Mouse (Mus musculus) fat pad, adult 2 months (tissue): ENCODE measurements around the gene Olfr472.
"Not testable (repeated sequence)": the region's sequence is repeated elsewhere in the genome, so short reads cannot be mapped to it uniquely, and the experiment has no call there.

Experiments
- DNase-seq: peaks from one replicate; pipeline ENCODE4 v3.0.0-alpha.2; 2011; ENCODE audit warnings: low read depth, low spot score; ENCODE audit errors: extremely low read depth

Gene Olfr472

DNA sequence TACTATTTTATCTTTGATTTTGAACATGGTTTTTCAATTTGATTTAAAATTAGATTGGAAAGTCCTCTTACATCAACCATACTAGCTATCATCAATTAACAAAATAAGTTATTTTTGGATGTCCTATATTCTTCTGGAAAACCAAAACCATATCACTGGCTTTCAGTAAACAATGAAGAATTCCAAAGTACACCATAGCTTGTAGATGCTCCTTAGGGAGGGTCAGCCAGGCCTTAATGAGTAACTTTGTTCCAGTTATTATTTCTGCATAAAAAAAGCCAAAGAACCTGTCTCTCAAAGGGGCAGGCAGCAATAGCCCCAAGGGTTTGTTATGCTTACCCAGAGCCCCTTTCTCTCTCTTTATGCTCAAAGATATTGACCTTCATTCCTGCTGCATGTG lies at the start of gene Olfr472:
TSS of gene Olfr472 (plus strand) at position 301 of the 400 bp plus-strand sequence.
- no peak for DNase-seq

DNA sequence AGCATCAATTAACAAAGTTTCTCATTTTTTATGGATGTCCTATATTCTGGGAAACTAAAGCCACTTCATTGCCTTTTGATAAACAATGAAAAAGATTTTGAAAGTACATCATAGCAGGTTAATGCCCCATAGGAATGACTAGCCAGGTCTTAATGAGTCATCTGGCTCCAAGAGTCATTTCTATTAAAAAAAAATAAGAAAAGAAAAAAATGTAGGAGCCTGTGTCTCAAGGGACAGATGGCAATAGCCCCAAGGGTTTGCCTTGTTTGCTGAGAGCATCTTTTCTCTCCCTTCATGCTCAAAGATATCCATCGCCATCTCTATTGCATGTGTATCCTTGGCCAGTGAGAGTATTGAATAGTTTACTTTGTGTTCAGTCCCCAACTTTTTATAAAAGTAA lies 32.4 kb downstream of the Olfr472 start, which contains the start of gene Olfr473:
TSS of gene Olfr473 (plus strand) at position 301 of the 400 bp plus-strand sequence.
- DNase-seq, result no peak

DNA sequence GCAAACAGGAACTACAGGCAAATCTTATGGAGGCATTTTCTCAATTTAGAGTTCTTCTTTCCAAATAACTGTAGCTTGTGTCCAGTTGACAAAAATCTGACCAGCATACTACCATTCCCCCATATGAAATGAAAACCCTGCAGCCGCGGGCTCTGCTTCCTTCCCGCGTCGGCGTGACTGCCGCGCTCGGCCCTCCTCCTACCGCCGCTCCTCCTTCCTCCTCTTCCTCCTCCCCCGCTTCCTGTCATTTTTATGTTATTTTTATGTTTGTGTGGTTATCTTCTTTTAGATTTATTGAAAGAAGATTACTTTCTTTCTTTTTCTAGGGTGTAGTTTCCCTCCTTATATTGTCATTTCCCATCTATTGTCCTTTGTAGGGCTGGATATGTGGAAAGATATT lies 54.8 kb downstream of the Olfr472 start:
- DNase-seq, result not testable (repeated sequence)

DNA sequence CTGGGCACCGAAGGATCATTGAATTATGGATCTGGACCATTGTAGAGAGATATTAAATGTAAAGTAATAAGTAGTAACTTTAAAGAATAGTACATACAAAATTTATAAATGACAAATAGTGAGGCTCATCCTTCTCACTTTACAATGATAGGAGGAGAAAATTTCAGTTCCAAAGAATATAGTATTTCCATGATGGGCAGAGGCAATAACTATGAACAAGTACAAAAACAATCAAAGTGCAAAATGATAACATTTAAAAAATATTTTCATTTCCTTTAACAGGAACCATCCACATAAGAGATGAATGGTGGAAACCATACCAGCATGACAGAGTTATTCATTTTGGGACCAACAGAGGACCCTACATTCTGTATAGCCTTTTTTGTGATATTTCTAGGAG lies 56.6 kb downstream of the Olfr472 start, which contains the start of gene Olfr474:
TSS of gene Olfr474 (plus strand) at position 301 of the 400 bp plus-strand sequence.
- DNase-seq, result no peak
